Mouse (Mus musculus) erythroid progenitor cell, adult 5-6 weeks (primary cell): ENCODE data around the gene Parp3. TPM values are rescaled to one million over a fixed set of nuclear protein-coding genes. Genes with fewer than 3 reads are reported as not detected.

Experiments used
- ATAC-seq: replicated peaks from 2 replicates; pipeline ENCODE4 v1.8.0; 2016; ENCODE audit warnings: moderate number of reproducible peaks, mild to moderate bottlenecking, moderate TSS enrichment, inconsistent platforms; ENCODE audit not compliant: poor library complexity, low FRiP score, severe bottlenecking
- total RNA-seq, 2 experiments: library from RNA; stranded (forward) in 1 of 2; stranded (reverse) in 1 of 2; fragments of 150-400 nt in 1 of 2; fragments of 186-747, 209-891 nt in 1 of 2; gene quantifications; 2 replicates each; pipeline versions ENCODE4 v1.2.3 to v1.2.4; 2015 to 2017; ENCODE audit warnings: low replicate concordance in 2 of 2

Gene Parp3
- total RNA-seq, 2 experiments from 2014 or later, result 3.3 to 4.2 TPM

DNA sequence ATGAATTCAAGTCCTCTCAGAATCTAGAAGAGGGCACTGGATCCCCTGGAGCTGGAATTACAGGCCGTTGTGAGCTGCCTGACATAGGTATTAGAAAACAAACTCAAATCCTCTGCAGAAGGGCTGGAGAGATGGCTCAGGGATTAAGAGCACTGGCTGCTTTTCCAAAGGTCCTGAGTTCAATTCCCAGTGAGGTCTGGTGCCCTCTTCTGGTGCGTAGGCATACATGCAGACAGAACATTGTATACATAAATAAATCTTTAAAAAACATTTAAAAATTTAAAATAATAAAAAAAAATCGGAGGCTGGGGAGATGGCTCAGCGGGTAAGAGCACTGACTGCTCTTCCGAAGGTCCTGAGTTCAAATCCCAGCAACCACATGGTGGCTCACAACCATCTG, 34.1 kb downstream of the Parp3 start:
- ATAC-seq, result no peak

DNA sequence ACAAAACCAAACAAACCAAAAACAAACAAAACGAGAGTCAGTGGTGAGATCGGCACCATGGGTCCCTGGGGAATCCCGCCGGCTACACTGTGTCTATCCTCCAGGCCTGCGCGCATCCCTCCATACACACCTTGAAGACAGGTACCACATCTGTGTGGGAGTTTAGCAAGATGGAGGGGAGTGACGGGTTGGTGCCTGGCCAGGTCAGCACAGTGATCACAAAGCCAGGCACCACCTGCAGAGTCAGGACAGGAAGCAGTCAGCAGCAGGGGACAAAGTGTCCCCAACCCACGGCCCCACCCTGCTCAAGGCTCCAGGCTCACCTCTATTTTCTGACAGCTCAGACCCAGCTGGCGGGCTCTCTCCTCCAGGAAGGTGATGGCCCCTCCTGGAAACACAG, 40.2 kb downstream of the Parp3 start:
- no peak for ATAC-seq

DNA sequence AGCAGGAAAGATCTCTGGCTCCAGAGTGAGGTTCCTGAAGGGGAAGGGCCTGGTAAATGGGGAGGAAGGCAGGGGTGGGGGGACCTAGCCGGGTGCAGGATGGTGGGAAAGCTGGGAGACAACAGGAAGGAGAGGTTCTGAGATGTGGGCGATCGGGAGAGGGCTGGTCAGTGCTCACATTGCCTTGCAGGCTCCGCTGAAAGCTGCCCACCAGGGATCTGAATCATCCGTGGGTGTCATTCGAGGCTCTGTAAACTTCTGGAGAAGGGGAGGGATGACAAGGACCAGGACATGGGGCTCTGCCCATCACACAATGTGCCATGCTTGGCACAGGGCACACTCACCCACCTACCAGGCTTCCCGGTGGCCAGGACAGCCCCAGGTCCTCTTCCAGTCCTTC, 43.4 kb downstream of the Parp3 start:
- no peak for ATAC-seq

DNA sequence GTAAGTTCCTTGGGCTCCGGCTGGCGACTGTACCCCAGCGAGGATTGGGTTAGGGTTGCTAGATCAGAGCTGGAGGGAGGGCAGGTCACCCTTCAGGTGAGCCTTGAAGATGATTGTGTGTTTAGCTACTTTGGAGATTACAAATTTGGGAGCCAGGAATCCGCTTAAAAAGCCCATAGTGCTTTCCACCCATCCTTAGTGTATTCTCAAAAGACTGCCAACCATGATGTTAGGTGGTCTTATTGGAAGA, 46.8 kb downstream of the Parp3 start:
- 0 out of 2 replicates have a peak, but pooled peaks have one; percentile 5 for ATAC-seq

DNA sequence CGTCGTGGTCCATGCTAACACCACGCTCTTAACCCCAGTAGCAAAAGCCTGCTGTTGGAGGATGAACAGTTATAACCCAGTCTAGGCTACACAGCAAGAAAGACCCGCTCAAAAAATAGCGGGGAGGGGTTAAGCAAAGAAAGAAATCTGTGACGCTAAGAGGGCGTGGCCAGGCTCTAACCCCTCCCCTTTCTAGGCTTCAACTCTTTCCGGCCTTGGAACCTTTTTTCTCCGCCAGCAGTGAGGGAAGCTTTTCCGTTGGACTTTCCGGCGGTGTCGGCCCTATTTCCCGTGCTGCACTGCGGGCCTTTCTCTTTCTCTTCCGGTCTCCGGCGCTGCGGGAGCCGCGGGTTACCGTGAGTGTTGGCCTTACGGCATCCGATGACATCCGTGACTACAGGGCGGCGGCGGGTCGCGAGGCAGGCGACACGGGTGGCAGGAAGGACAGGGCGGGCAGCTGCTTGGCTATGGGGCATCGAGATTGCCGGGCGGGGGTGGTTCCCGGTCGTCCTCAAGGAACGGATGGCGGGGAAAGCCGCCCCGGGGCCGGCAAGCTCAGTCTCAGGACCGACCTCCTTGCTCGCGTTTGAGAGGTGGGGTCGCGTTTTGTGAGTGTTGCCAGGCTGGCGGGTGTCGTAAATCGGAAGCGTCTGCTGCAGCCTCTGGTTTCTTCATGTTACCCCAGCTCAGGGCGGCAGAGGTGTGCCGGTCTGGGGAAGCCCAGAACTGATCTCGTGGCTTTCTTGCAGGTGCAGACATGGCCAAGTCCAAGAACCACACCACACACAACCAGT, 47.3 kb downstream of the Parp3 start, which contains the start of gene Rpl29:
Gene Rpl29, plus strand, starts transcription at position 234 of the 794 bp plus-strand sequence.
- peak; percentile 92 for ATAC-seq

DNA sequence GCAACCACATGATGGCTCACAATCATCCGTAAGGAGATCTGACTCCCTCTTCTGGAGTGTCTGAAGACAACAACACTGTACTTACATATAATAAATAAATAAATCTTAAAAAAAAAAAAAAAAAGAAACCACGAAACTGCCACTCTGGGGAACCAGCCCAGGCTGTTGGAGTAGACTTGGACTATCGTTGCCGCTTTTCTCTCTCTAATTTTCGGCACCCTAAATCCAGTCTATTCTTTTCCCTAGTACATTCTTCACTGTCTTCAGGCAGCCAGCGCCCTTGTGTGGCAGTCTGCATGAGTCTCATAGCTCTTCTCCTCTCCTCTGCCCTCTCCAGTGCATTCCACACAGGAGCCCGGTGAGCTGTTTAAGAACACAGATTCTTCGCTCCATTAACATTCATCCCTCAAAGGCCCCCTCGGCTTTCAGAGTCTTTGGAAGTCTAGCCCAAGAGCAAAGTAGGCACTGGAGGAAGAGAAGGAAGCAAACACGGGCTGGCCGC, 48.0 kb downstream of the Parp3 start:
- ATAC-seq, result peak; percentile 52

DNA sequence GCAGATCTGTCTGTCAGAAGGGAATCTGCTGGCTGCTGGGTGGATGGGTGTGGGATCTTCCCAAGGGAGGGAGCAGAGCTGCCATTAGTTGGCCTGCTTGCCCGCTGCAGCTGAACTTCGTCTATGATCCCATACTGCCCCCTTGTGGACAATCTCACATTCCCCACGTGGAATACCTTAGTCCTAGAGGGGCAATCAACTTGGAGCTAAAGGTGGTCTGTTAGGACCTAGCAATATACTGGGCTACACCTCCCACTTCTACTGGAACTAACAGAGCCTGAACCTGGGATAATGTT, 54.9 kb downstream of the Parp3 start:
- peak; percentile 83 for ATAC-seq

DNA sequence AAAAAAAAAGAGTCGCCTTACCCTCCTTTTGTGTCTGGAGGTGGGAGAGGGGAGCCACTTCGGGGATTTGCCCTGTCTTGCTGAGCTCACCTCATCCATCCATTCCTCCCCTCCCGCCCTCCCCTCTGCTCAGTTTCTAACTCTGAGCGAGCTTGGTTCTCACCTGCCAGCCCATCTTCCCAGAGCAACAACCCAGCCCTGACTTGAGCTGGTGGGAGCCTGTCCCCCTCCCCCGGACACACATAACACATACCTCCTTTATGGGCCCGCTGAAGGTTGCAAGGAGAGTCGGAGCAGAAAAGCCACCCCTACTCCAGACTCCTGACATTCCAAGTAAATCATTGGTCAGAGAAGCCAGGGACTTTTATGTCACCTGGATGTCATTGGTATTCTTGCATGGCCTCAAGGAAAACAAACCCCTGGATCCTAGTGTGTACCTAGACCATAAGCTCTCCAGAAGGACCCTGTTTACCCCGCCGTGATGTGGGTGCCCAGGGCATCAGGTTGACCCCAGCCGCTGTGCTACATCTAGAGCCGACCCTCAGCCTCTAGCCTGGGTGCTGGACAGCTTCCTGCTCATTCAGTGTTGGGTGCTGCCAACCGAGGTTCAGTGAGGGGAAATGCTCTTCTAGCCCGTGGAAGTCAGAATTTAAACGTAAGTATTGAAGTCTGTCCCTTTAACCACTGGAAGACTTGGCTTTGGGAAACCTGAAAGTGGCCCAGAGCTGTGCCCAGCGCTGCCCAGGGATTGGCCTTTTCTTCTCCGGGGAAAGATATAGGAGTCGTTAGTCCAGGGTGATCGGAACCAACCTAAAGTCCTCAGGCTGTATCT, 55.5 kb downstream of the Parp3 start:
- ATAC-seq, result peak; percentile 8; the same call in 1 of the 2 replicates

DNA sequence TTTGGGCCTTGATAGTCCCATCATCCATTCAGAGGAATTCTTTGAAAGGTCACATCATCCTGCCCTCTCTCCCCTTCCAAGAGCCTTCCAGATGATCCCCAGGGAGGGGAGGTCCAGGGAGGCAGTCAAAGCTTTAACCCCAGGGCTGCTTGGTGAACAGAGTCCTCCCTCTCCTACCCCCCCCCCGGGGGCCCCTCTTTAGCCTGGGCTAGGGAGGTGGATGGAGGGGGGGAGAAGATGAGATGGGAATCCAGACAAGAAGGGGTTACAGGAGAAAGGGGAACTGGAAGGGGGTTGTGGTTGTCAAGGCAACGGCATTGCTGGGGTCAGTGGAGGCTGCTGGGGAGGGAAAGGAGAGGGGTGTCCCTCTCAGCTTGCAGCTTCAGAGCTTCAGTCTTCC, 56.1 kb downstream of the Parp3 start:
- no peak for ATAC-seq

Other genes starting within 250 kb of the Parp3 start
- 44.0 and 57.7 TPM in 2 replicates for gene Alas1, start 228.3 kb downstream of the Parp3 start, total RNA-seq (2015; ENCODE audit: low replicate concordance)
- gene Alas1, start 228.3 kb downstream of the Parp3 start, total RNA-seq (2017; ENCODE audit: low replicate concordance), result 37.1 and 38.0 TPM in 2 replicates
- 28.1 and 28.9 TPM in 2 replicates for gene Poc1a, start 195.9 kb downstream of the Parp3 start, total RNA-seq (2015; ENCODE audit: low replicate concordance)
- 12.7 and 19.5 TPM in 2 replicates for gene Poc1a, start 195.9 kb downstream of the Parp3 start, total RNA-seq (2017; ENCODE audit: low replicate concordance)
- 13.3 and 19.3 TPM in 2 replicates for gene Dusp7, start 108.3 kb downstream of the Parp3 start, total RNA-seq (2015; ENCODE audit: low replicate concordance)
- gene Dusp7, start 108.3 kb downstream of the Parp3 start, total RNA-seq (2017; ENCODE audit: low replicate concordance), result 2.7 and 3.9 TPM in 2 replicates
- gene Rpl29, start 47.5 kb downstream of the Parp3 start, total RNA-seq (2015; ENCODE audit: low replicate concordance), result 733 and 902 TPM in 2 replicates
- 361 and 381 TPM in 2 replicates for gene Rpl29, start 47.5 kb downstream of the Parp3 start, total RNA-seq (2017; ENCODE audit: low replicate concordance)
- 2.9 TPM in 1 of 2 replicates, not detected in the other for gene Acy1, start 38.6 kb downstream of the Parp3 start, total RNA-seq (2015; ENCODE audit: low replicate concordance)
- 0.30 and 0.39 TPM in 2 replicates for gene Acy1, start 38.6 kb downstream of the Parp3 start, total RNA-seq (2017; ENCODE audit: low replicate concordance)
- 1.3 TPM in 1 of 2 replicates, not detected in the other for gene Abhd14b, start 29.5 kb downstream of the Parp3 start, total RNA-seq (2015; ENCODE audit: low replicate concordance)
- gene Abhd14b, start 29.5 kb downstream of the Parp3 start, total RNA-seq (2017; ENCODE audit: low replicate concordance), result 0.91 TPM in 1 of 2 replicates, not detected in the other
- gene Abhd14a, start 29.3 kb downstream of the Parp3 start, total RNA-seq (2015; ENCODE audit: low replicate concordance), result 3.2 and 3.4 TPM in 2 replicates
- gene Abhd14a, start 29.3 kb downstream of the Parp3 start, total RNA-seq (2017; ENCODE audit: low replicate concordance), result 0.77 and 2.0 TPM in 2 replicates
- 9.2 TPM in 1 of 2 replicates, not detected in the other for gene Pcbp4, start 23.7 kb downstream of the Parp3 start, total RNA-seq (2015; ENCODE audit: low replicate concordance)
- not detected in 2 replicates for gene Pcbp4, start 23.7 kb downstream of the Parp3 start, total RNA-seq (2017; ENCODE audit: low replicate concordance)
- not detected in 2 replicates for gene Gpr62, start 11.0 kb downstream of the Parp3 start, total RNA-seq (2015; ENCODE audit: low replicate concordance)
- not detected in 2 replicates for gene Gpr62, start 11.0 kb downstream of the Parp3 start, total RNA-seq (2017; ENCODE audit: low replicate concordance)
- gene Rrp9, start 986 bp downstream of the Parp3 start, total RNA-seq (2015; ENCODE audit: low replicate concordance), result not detected in 2 replicates
- 1.3 and 3.9 TPM in 2 replicates for gene Rrp9, start 986 bp downstream of the Parp3 start, total RNA-seq (2017; ENCODE audit: low replicate concordance)
- gene Iqcf1, start 23.0 kb upstream of the Parp3 start, total RNA-seq (2015; ENCODE audit: low replicate concordance), result not detected in 2 replicates
- not detected in 2 replicates for gene Iqcf1, start 23.0 kb upstream of the Parp3 start, total RNA-seq (2017; ENCODE audit: low replicate concordance)
- gene Iqcf5, start 37.6 kb upstream of the Parp3 start, total RNA-seq (2015; ENCODE audit: low replicate concordance), result not detected in 2 replicates
- gene Iqcf5, start 37.6 kb upstream of the Parp3 start, total RNA-seq (2017; ENCODE audit: low replicate concordance), result not detected in 2 replicates
- gene Iqcf3, start 84.7 kb upstream of the Parp3 start, total RNA-seq (2015; ENCODE audit: low replicate concordance), result not detected in 2 replicates
- not detected in 2 replicates for gene Iqcf3, start 84.7 kb upstream of the Parp3 start, total RNA-seq (2017; ENCODE audit: low replicate concordance)
- gene Iqcf4, start 94.0 kb upstream of the Parp3 start, total RNA-seq (2015; ENCODE audit: low replicate concordance), result not detected in 2 replicates
- gene Iqcf4, start 94.0 kb upstream of the Parp3 start, total RNA-seq (2017; ENCODE audit: low replicate concordance), result not detected in 2 replicates
- not detected in 2 replicates for gene Iqcf6, start 149.6 kb upstream of the Parp3 start, total RNA-seq (2015; ENCODE audit: low replicate concordance)
- not detected in 2 replicates for gene Iqcf6, start 149.6 kb upstream of the Parp3 start, total RNA-seq (2017; ENCODE audit: low replicate concordance)
- gene Grm2, start 179.1 kb upstream of the Parp3 start, total RNA-seq (2015; ENCODE audit: low replicate concordance), result not detected in 2 replicates
- not detected in 2 replicates for gene Grm2, start 179.1 kb upstream of the Parp3 start, total RNA-seq (2017; ENCODE audit: low replicate concordance)
- 5.0 and 12.2 TPM in 2 replicates for gene Tex264, start 209.0 kb upstream of the Parp3 start, total RNA-seq (2015; ENCODE audit: low replicate concordance)
- 1.8 and 23.2 TPM in 2 replicates for gene Tex264, start 209.0 kb upstream of the Parp3 start, total RNA-seq (2017; ENCODE audit: low replicate concordance)